Mouse (Mus musculus) c-Kit-positive CD71-positive TER-119-positive erythroid progenitor cells, embryonic 14.5 days (primary cell): ENCODE measurements at regions not wholly inside any gene's neighbourhood (a gene's known extent, or its start where the extent isn't known, plus 50 kb on each side); places are given as distances from the start of the nearest gene placed in this dataset.

Source experiments
- DNase-seq: peaks from one replicate; pipeline ENCODE4 v3.0.0-alpha.2; 2013; ENCODE audit warnings: low spot score

GRCm38 (mm10) chr19:60032667-60033066 lies 89.2 kb upstream of the Rab11fip2 start:
- no peak for DNase-seq

GRCm38 (mm10) chr19:60030212-60030788 lies 86.8 kb upstream of the Rab11fip2 start:
- DNase-seq = no peak

DNA sequence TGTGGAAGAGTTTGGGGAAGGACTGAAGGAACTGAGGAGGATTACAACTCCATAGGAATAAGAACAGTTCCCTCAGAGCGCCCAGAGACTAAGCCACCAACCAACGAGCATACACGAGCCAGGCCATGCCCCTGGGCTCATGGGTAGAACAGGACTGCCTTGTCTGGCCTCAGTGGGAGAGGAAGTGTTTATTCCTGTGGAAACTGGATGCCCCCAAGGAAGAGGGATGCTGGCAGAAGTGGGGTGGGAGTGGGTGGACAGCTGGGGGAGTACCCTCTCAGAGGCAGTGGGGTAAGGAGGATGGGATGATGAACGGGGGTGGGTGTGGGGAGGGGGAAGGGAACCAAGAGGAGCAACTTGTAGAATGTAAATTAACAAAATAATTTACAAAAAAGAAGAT lies 86.3 kb upstream of the Rab11fip2 start:
- no peak for DNase-seq

- DNase-seq = no peak
These were observed 72.3 kb upstream of the Rab11fip2 start for GRCm38 (mm10) chr19:60015614-60016300.

DNA sequence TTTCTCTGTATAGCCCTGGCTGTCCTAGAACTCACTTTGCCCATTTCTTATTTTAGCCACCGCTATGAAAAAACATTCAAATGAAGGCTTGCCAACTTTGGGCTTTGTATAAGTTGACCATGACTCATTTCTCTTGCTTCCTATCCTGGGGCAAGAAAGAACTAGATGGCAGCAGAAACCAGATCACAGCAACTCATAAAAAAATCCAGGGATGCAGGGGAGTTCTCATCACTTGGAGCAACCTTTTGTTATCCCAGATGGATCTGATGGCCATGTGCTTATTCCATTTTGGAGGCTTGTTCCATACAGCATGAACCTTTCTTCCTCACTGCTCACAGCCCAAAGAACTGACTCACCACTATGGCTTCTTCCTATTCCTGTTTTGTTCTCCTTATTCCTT lies 52.1 kb upstream of the Rab11fip2 start:
- DNase-seq = no peak
